Mouse (Mus musculus): ENCODE measurements around the gene Senp6. TPM values are rescaled to one million over a fixed set of nuclear protein-coding genes. Genes with fewer than 3 reads are reported as not detected.

Senp6 gene
- total RNA-seq, 1 experiment: 86.7 TPM

DNA sequence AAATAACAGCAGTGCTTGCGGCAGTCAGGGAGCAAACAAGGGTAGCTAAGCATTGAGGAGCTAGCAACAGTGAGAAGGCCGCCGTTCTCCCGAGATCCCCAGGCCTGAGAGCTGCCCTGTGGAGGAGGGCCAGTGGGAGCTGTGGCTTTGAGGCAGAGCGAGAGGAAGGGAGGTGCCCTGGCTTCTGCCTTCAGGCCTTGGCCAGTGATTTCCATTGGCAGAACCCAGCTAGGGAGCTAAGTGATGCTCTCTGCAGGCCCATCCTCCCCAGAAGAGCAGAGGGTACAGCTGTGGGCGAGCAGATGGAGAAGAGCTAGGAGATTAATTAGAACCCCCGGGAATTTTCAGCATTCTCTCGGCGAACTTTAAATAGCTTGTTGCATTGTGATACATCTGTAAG, 106.9 kb downstream of the Senp6 start:
- H3K4me3 ChIP-seq (ENCODE audit: insufficient read depth in 1 of 2, low read depth in 1 of 2, low read length in 2 of 2, poor library complexity in 1 of 2, severe bottlenecking in 1 of 2): no peak overlapping the region
- TF ChIP-seq ZC3H11A (IDR thresholded peaks at IDR 0.05; ENCODE audit: borderline replicate concordance, low read depth, low read length): no peak
- no peak for TF ChIP-seq CHD2 (IDR thresholded peaks at IDR 0.05; ENCODE audit: low read depth, low read length)
- no peak for TF ChIP-seq HCFC1 (IDR thresholded peaks at IDR 0.05; ENCODE audit: borderline replicate concordance, insufficient read depth, low read length)
- no peaks in the 10 kb centered on the region for H3K36me3 ChIP-seq (ENCODE audit: control insufficient read depth, insufficient read depth, low read length, poor library complexity, severe bottlenecking)
- no peak for DNase-seq (ENCODE audit: low read depth, low spot score)
- H3K9ac ChIP-seq (ENCODE audit: insufficient read depth, low read depth, low read length, poor library complexity, severe bottlenecking): no peak overlapping the region
- H3K4me1 ChIP-seq (ENCODE audit: control insufficient read depth in 2 of 2, insufficient read depth in 2 of 2, low read length in 2 of 2, poor library complexity in 1 of 2): no peaks in the 10 kb centered on the region
- H3K27ac ChIP-seq (ENCODE audit: insufficient read depth, low read depth, low read length, poor library complexity, severe bottlenecking): no peak overlapping the region
- H3K9me3 ChIP-seq (ENCODE audit: control insufficient read depth, insufficient read depth, low read depth, low read length): no peaks in the 10 kb centered on the region
- in situ Hi-C loops (cut with MboI; ENCODE audit: low sequenced_read_pairs in 2 of 2, unreplicated experiment in 2 of 2): no loop called here

DNA sequence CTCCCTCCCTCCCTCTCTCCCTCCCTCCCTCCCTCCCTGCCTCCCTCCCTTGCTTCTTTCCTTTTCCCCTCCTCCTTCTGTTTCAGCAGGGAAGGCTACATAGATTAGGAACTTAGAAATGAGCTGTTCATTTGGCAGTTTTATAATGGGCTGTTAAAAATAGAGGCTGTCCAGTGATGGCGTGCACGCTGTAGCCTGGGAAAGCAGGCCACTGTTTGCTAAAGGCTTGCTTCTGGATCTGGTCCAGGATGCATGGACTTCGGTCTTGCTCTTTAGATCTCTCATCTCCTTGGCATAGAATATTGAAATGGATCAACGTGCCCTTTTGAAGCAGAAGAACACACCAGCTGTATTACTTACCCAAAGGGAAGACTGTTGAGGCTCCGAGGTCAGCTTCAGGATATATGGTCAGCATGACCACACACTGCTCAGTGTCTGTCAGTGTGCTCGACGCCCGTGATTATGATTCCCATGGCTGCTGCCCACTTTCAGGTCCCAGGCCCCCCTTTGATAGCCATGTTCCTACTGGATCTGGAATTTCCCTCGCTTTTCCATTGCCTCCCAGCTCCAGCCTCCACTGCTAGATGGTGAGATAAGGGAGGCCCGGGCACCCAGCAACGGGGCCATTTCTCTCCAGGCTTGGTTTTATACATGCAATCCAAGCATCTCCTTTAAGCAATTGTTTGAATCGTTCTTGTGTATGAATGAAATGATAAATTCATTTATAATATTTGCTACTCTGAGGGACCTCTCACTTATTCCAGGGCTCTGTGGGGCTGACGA, 110.2 kb downstream of the Senp6 start:
- Histone ChIP-seq H3K9ac (ENCODE audit: insufficient read depth, low read depth, low read length, poor library complexity, severe bottlenecking) (no peak overlapping the region), H3K9me3 (ENCODE audit: control insufficient read depth, insufficient read depth, low read depth, low read length) (no peaks in the 10 kb centered on the region), H3K27ac (ENCODE audit: insufficient read depth, low read depth, low read length, poor library complexity, severe bottlenecking) (no peak overlapping the region), H3K4me1 (ENCODE audit: control insufficient read depth in 2 of 2, insufficient read depth in 2 of 2, low read length in 2 of 2, poor library complexity in 1 of 2) (no peaks in the 10 kb centered on the region), H3K4me3 (ENCODE audit: insufficient read depth in 1 of 2, low read depth in 1 of 2, low read length in 2 of 2, poor library complexity in 1 of 2, severe bottlenecking in 1 of 2) (no peak overlapping the region), H3K36me3 (ENCODE audit: control insufficient read depth, insufficient read depth, low read length, poor library complexity, severe bottlenecking) (no peaks in the 10 kb centered on the region)
- in situ Hi-C loops (cut with MboI; ENCODE audit: low sequenced_read_pairs in 2 of 2, unreplicated experiment in 2 of 2): no loop called here
- no peak for TF ChIP-seq CHD2 (IDR thresholded peaks at IDR 0.05; ENCODE audit: low read depth, low read length)
- no peak for TF ChIP-seq MAFK (IDR thresholded peaks at IDR 0.05; ENCODE audit: insufficient read depth, low read depth, low read length)
- TF ChIP-seq ZNF384 (IDR thresholded peaks at IDR 0.05; ENCODE audit: low read depth, low read length): no peak
- TF ChIP-seq ZC3H11A (IDR thresholded peaks at IDR 0.05; ENCODE audit: borderline replicate concordance, low read depth, low read length): no peak
- TF ChIP-seq HCFC1 (IDR thresholded peaks at IDR 0.05; ENCODE audit: borderline replicate concordance, insufficient read depth, low read length): no peak
- no peak for DNase-seq (ENCODE audit: low read depth, low spot score)

- Histone ChIP-seq H3K9me3 (ENCODE audit: control insufficient read depth, insufficient read depth, low read depth, low read length) (no peaks in the 10 kb centered on the region), H3K9ac (ENCODE audit: insufficient read depth, low read depth, low read length, poor library complexity, severe bottlenecking) (no peak overlapping the region), H3K4me3 (ENCODE audit: insufficient read depth in 1 of 2, low read depth in 1 of 2, low read length in 2 of 2, poor library complexity in 1 of 2, severe bottlenecking in 1 of 2) (no peak overlapping the region), H3K36me3 (ENCODE audit: control insufficient read depth, insufficient read depth, low read length, poor library complexity, severe bottlenecking) (no peaks in the 10 kb centered on the region), H3K4me1 (ENCODE audit: control insufficient read depth in 2 of 2, insufficient read depth in 2 of 2, low read length in 2 of 2, poor library complexity in 1 of 2) (no peaks in the 10 kb centered on the region), H3K27ac (ENCODE audit: insufficient read depth, low read depth, low read length, poor library complexity, severe bottlenecking) (no peak overlapping the region)
- in situ Hi-C loops (cut with MboI; ENCODE audit: low sequenced_read_pairs in 2 of 2, unreplicated experiment in 2 of 2): no loop called here
- no peak for DNase-seq (ENCODE audit: low read depth, low spot score)
- no peak for TF ChIP-seq ZNF384 (IDR thresholded peaks at IDR 0.05; ENCODE audit: low read depth, low read length)
- no peak for TF ChIP-seq HCFC1 (IDR thresholded peaks at IDR 0.05; ENCODE audit: borderline replicate concordance, insufficient read depth, low read length)
- no peak for TF ChIP-seq CHD2 (IDR thresholded peaks at IDR 0.05; ENCODE audit: low read depth, low read length)
- no peak for TF ChIP-seq ZC3H11A (IDR thresholded peaks at IDR 0.05; ENCODE audit: borderline replicate concordance, low read depth, low read length)
- TF ChIP-seq MAFK (IDR thresholded peaks at IDR 0.05; ENCODE audit: insufficient read depth, low read depth, low read length): no peak
Observed at GRCm38 (mm10) chr9:80178670-80179069, 112.0 kb downstream of the Senp6 start.

DNA sequence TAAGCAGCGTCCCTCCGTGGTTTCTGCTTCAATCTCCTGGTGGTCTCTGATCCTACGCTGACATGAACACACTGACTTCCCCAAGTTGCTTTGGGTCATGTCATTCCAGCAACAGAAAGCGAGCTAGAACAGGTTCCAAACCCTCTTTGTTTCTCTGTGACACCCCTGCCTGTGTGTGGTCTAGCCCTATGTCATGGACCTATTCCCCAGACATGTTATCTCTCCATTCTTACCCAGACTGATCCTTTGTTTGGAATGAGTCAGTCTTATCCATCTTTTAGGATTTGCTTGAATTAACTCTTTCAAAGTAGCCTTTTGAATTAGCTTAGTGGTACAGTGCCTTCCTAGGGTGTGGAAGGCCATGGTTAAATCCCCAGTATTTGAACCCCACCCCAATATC, 113.0 kb downstream of the Senp6 start:
- DNase-seq (ENCODE audit: low read depth, low spot score): no peak
- no peak overlapping the region for H3K27ac ChIP-seq (ENCODE audit: insufficient read depth, low read depth, low read length, poor library complexity, severe bottlenecking)
- in situ Hi-C loops (cut with MboI; ENCODE audit: low sequenced_read_pairs in 2 of 2, unreplicated experiment in 2 of 2): no loop called here
- H3K4me1 ChIP-seq (ENCODE audit: control insufficient read depth in 2 of 2, insufficient read depth in 2 of 2, low read length in 2 of 2, poor library complexity in 1 of 2): no peaks in the 10 kb centered on the region
- no peak overlapping the region for H3K9ac ChIP-seq (ENCODE audit: insufficient read depth, low read depth, low read length, poor library complexity, severe bottlenecking)
- TF ChIP-seq ZNF384 (IDR thresholded peaks at IDR 0.05; ENCODE audit: low read depth, low read length) (no peak), ZC3H11A (IDR thresholded peaks at IDR 0.05; ENCODE audit: borderline replicate concordance, low read depth, low read length) (no peak), MAFK (IDR thresholded peaks at IDR 0.05; ENCODE audit: insufficient read depth, low read depth, low read length) (no peak), HCFC1 (IDR thresholded peaks at IDR 0.05; ENCODE audit: borderline replicate concordance, insufficient read depth, low read length) (no peak), CHD2 (IDR thresholded peaks at IDR 0.05; ENCODE audit: low read depth, low read length) (no peak)
- no peaks in the 10 kb centered on the region for H3K9me3 ChIP-seq (ENCODE audit: control insufficient read depth, insufficient read depth, low read depth, low read length)
- no peak overlapping the region for H3K4me3 ChIP-seq (ENCODE audit: insufficient read depth in 1 of 2, low read depth in 1 of 2, low read length in 2 of 2, poor library complexity in 1 of 2, severe bottlenecking in 1 of 2)
- H3K36me3 ChIP-seq (ENCODE audit: control insufficient read depth, insufficient read depth, low read length, poor library complexity, severe bottlenecking): no peaks in the 10 kb centered on the region
